Mouse (Mus musculus) activated CD4-positive, CD25-positive, alpha-beta regulatory T cell (primary cell): ENCODE measurements around the gene Olfr1388. TPM values are rescaled to one million over a fixed set of nuclear protein-coding genes. Genes with fewer than 3 reads are reported as not detected.

Experiments
- polyA plus RNA-seq, 2 experiments: library from polyadenylated mRNA; unstranded; fragments of 100-300 nt; shearing (Covaris generic); gene quantifications; one replicate each; pipeline ENCODE4 v1.2.1; 2017

Olfr1388 gene
- under 1 TPM in 1 of 2 experiments, not detected in 1; 0.06 TPM for polyA plus RNA-seq

GRCm38 (mm10) chr11:49436411-49436810, at the start of gene Olfr1388:
Olfr1388 (plus strand) TSS chr11:49436624.

GRCm38 (mm10) chr11:49422767-49423166, 13.7 kb upstream of the Olfr1388 start, which contains the start of gene Olfr1389:
Olfr1389 (plus strand) TSS chr11:49423067.

GRCm38 (mm10) chr11:49455043-49455442, 18.6 kb downstream of the Olfr1388 start, which contains the start of gene Olfr1387:
Olfr1387 (plus strand) TSS chr11:49455343.

GRCm38 (mm10) chr11:49464746-49465145, 28.3 kb downstream of the Olfr1388 start, which contains the start of gene Olfr1386:
Olfr1386 (plus strand) TSS chr11:49465046.

DNA sequence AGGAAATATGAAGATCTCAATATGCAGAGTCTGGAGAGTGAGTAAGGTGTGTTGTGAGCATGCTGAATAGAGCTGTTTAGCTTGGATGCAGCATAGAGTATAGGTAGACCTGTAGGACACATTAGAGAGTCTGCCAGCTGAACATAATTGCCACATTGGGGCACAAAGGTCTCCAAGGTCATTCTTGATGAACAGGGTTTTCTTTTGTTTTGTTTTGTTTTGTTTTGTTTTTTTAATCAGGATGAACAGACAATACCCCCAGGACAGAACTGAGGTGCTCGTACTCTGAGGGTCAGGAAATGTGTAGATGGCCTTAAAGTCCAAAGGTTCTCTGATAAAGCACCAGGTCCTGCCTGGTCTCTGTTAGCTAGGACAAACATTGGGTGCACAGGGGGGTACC, 52.3 kb downstream of the Olfr1388 start, which contains the start of gene Olfr1385:
Gene Olfr1385, plus strand, starts transcription at position 301 of the 400 bp plus-strand sequence.

Other genes with a start within 250 kb of the Olfr1388 start
- not detected for gene Btnl9, start 249.5 kb upstream of the Olfr1388 start, polyA plus RNA-seq
- gene Zfp62, start 233.3 kb upstream of the Olfr1388 start, polyA plus RNA-seq = 10 to 100 TPM; 49.5 to 55.2 TPM
- gene Mgat1, start 192.4 kb upstream of the Olfr1388 start, polyA plus RNA-seq = 100 to 1,000 TPM in 1 of 2 experiments, 10 to 100 TPM in 1; 58.6 to 112 TPM
- gene Olfr1393, start 158.3 kb upstream of the Olfr1388 start, polyA plus RNA-seq = not detected
- gene Olfr1392, start 151.3 kb upstream of the Olfr1388 start, polyA plus RNA-seq = under 1 TPM in 1 of 2 experiments, not detected in 1; 0.05 TPM
- not detected for gene Olfr10, start 131.9 kb upstream of the Olfr1388 start, polyA plus RNA-seq
- not detected for gene Olfr1391, start 113.9 kb upstream of the Olfr1388 start, polyA plus RNA-seq
- not detected for gene Olfr1390, start 101.4 kb upstream of the Olfr1388 start, polyA plus RNA-seq
- gene Olfr1389, start 13.6 kb upstream of the Olfr1388 start, polyA plus RNA-seq = not detected
- gene Olfr1387, start 18.7 kb downstream of the Olfr1388 start, polyA plus RNA-seq = not detected
- gene Olfr1386, start 28.4 kb downstream of the Olfr1388 start, polyA plus RNA-seq = not detected
- under 1 TPM; 0.04 to 0.22 TPM for gene Olfr1385, start 52.4 kb downstream of the Olfr1388 start, polyA plus RNA-seq
- gene Olfr1384, start 70.1 kb downstream of the Olfr1388 start, polyA plus RNA-seq = not detected
- not detected for gene Olfr1383, start 83.0 kb downstream of the Olfr1388 start, polyA plus RNA-seq
- gene Olfr1382, start 91.6 kb downstream of the Olfr1388 start, polyA plus RNA-seq = under 1 TPM in 1 of 2 experiments, not detected in 1; 0.07 TPM
- not detected for gene Olfr1381, start 106.8 kb downstream of the Olfr1388 start, polyA plus RNA-seq
- not detected for gene Olfr1380, start 120.3 kb downstream of the Olfr1388 start, polyA plus RNA-seq
- gene Flt4, start 172.6 kb downstream of the Olfr1388 start, polyA plus RNA-seq = not detected
- gene Scgb3a1, start 227.0 kb downstream of the Olfr1388 start, polyA plus RNA-seq = under 1 TPM in 1 of 2 experiments, not detected in 1; 0.37 TPM